Mouse (Mus musculus): ENCODE data around the gene Pck2. TPM values are rescaled to one million over a fixed set of nuclear protein-coding genes. Genes with fewer than 3 reads are reported as not detected.

Pck2 gene
- 22.1 and 26.9 TPM in 2 replicates for polyA plus RNA-seq (2016; fragmentation: Nextera tagmentation; extraction: Ambion mirVana)

DNA sequence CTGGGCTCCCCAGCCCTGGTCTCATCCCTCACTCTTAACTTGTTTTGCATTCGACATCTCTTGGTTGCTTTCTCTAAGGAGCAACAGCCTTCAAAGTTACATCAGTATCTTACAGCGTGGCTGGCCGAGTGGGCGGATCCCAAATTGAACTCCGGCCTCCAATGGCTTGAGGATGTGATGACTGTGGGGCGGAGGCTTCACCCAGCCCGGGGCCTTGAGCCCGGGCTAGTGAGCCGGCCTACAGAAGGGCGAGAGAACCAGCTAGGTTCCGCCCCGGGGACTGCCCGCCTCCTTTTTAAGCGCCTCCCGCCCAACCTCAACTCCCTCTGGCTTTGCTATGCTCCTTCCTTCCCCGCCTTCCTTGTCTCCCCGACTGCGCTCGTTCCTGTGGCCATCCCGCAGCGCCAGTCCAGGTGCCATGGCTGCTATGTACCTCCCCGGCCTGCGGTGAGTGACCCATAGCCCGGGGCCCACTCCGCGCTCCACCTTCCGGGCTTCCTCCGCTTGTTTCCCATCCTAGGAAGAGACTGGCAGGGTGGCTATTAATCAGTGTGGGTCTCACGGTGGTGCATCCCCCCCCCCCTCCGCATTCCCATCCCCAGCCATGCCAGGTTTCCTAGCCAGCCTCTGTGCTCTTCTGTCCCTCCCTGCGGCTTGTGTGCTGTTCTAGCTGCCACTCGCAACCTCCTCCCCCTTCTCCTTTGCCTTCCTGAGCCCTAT lies at the start of gene Pck2:
TSS of gene Pck2 (plus strand) at position 200 of the 720 bp plus-strand sequence.
- peaks cover 6% of the 10 kb centered on the region; the same call in 1 of the 2 replicates for H3K27me3 ChIP-seq (ENCODE audit: low read depth, poor library complexity, severe bottlenecking)
- peak within 1 kb of the TSS; percentile 88 for H3K27ac ChIP-seq
- H3K4me3 ChIP-seq = peak within 1 kb of the TSS; percentile 69
- no peaks in the 10 kb centered on the region for H3K9me3 ChIP-seq (replicated peaks)
- WGBS = under 1% methylated on average over 32 of the region's 32 CpGs
- H3K4me1 ChIP-seq = peaks cover 18% of the 10 kb centered on the region
- peak; percentile 86 for DNase-seq (ENCODE audit: low spot score)
- peaks cover 31% of the 10 kb centered on the region for H3K36me3 ChIP-seq

DNA sequence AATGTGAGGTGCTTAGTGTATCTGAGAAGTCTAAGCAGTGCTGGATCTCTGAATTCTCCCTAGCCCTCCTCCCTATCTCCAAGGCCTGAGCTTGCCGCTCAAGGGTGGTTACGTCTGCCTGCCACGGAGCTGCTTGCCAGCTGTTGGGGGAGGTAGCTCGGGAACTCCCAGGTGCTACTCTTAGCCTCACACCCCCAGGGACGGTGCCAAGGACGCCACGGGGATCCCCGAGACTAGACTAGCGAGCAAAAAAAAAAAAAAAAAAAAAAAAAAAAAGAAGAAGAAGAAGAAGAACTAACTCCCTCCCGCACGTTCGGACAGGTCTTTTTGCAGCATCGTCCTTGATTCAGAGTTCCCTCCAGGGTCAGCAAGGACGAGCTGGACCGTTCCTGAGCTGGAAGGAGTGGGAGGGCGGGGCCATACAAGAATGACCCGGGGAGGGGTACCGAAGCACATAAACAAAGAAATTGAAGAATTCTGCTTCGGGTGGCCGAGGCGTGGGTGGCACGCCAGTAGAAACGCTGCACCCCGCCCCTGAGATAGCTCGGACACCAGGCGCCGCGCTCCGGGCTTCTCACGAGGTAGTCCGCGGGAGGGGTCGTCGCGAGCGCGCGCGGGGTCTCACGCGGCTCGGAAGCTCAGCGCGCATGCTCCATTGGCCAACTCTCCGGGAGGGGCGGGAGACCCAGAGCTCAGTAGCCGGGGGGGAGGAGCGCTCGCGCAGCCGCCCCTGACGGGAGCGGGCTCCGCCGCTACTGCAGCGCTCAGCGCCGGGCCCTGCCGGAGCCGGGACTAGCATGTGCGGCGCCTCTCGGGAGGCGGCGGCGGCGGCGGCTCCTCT lies 49.5 kb upstream of the Pck2 start, which contains the start of gene Carmil3:
TSS of gene Carmil3 (plus strand) at position 291 of the 841 bp plus-strand sequence.
- Histone ChIP-seq H3K4me1 (peaks cover 26% of the 10 kb centered on the region), H3K36me3 (peaks cover 31% of the 10 kb centered on the region), H3K27me3 (ENCODE audit: low read depth, poor library complexity, severe bottlenecking) (no peaks in the 10 kb centered on the region), H3K9me3 (replicated peaks) (no peaks in the 10 kb centered on the region), H3K27ac (peak within 1 kb of the TSS; percentile 88), H3K4me3 (peak within 1 kb of the TSS; percentile 83)
- WGBS = 1% methylated on average over 68 of the region's 68 CpGs
- DNase-seq (ENCODE audit: low spot score) = peak; percentile 82

DNA sequence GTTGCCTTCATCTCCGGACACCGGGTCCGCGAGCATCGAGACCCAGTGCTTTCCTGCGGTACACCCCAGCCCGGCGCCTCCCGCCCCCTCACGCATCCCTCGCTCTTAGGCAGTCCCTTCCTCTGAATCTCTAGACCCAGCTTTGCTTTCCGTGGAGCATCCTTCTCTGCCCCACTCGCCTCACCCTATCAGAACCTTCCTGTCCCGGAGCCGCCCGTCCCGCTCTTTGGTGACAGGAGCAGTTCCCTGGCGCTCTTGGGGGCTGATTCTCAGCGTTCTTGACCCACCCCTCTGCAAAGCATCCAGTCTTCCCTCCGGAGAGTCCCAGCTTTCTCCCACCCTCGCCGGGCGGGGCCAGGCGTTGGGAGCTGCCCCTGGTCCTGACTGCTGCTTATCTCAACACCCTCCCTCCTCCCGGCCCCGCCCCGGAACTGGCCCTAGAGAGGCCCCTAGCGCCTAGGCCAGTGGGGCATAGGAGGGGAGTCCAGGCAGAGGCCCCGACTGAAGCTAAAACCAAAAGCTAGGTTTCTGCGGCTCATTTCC lies 48.7 kb upstream of the Pck2 start:
- Histone ChIP-seq H3K9me3 (replicated peaks) (no peaks in the 10 kb centered on the region), H3K27ac (peak overlapping the region; percentile 88), H3K27me3 (ENCODE audit: low read depth, poor library complexity, severe bottlenecking) (no peaks in the 10 kb centered on the region), H3K4me3 (peak overlapping the region; percentile 83), H3K4me1 (peaks cover 26% of the 10 kb centered on the region), H3K36me3 (peaks cover 24% of the 10 kb centered on the region)
- WGBS = under 1% methylated on average over 30 of the region's 30 CpGs
- DNase-seq (ENCODE audit: low spot score) = peak; percentile 86

DNA sequence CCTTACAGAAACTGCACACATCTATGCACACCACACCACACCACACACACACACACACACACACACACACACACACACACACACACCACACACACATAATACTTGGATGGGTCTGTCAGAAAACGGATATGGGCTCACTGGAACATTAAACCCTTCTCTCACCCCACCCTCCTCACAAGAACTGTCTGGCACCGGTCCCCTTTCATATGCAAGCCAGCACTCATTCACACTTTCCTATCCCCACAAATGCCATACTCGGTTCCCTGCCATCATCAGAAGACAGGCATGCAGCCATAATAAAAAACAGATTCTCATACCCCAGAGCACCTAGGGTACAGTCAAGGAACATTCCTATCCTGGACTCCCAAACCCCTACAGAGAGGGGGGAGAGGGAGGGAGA lies 48.0 kb upstream of the Pck2 start:
- no peak overlapping the region for H3K27ac ChIP-seq
- peaks cover 18% of the 10 kb centered on the region for H3K36me3 ChIP-seq
- H3K27me3 ChIP-seq (ENCODE audit: low read depth, poor library complexity, severe bottlenecking) = no peaks in the 10 kb centered on the region
- no peaks in the 10 kb centered on the region for H3K9me3 ChIP-seq (replicated peaks)
- WGBS = 41% methylated on average over 3 of the region's 3 CpGs
- H3K4me1 ChIP-seq = peaks cover 34% of the 10 kb centered on the region
- DNase-seq (ENCODE audit: low spot score) = no peak
- peak overlapping the region; percentile 83 for H3K4me3 ChIP-seq

DNA sequence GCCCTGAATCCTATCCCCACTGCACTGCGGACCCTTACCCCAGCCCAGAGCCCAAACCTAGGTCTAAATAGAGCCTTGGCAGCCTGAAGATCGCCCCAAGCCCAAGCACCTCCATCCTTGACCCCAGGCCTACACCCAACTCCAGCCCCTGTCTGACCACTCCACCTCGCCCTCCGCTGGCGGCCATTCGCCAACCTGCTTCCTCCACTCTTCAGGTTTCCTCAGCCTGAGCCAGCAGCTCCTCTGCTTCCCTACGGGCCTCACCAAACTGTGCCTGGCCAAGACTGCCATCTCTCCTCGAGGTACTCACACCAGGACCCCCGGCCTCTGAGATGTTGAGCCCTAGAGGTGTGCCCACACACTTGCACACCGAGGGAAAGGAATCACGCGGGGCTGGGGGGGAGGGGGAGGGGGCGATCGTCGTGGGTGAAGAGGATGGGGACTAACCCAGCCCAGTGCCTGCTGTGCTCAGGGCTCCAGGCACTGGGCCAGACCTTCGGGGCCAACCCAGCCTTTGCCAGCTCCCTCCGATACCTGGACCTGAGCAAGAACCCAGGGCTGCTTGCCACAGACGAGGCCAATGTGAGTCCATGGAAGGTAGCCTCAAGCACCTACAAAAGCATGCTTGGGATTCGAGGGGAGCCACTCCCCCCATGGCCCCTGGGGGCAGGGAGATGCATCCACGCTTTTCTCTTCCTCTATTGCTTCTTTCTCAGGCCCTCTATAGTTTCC lies 44.4 kb upstream of the Pck2 start:
- DNase-seq (ENCODE audit: low spot score) = no peak
- H3K9me3 ChIP-seq (replicated peaks) = no peaks in the 10 kb centered on the region
- WGBS = 76% methylated on average over 20 of the region's 20 CpGs
- 0 out of 2 replicates have a peak, but pooled peaks cover 6% of the 10 kb centered on the region for H3K36me3 ChIP-seq
- H3K27me3 ChIP-seq (ENCODE audit: low read depth, poor library complexity, severe bottlenecking) = no peaks in the 10 kb centered on the region
- H3K4me3 ChIP-seq = no peak overlapping the region
- peaks cover 32% of the 10 kb centered on the region for H3K4me1 ChIP-seq
- no peak overlapping the region for H3K27ac ChIP-seq

DNA sequence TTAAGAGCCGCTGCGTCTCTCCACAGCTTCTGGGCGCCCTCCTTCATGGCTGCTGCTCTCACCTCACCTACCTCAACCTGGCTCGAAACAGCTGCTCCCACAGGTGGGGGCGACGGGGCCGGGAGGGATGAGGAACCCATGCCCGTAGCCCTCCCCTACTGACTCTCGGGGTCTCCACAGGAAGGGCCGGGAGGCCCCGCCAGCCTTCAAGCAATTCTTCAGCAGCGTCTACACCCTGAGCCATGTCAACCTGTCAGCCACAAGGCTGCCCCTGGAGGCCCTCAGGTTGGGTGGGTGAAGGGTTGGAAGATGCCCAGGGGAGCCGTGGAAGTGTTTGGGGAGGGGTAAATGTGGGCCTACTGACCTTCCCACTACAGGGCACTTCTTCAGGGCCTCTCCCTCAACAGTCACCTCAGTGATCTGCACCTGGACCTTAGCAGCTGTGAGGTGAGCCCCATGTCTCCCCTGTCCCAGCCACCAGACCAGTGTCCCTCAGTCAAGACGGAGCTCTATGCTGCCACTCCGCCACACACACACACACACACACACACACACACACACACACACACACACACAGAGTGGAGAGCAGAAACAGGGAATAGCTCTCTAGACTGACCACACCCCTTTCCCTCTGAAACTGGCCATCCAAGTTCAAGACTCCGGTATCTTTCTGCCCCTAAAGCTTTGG lies 43.2 kb upstream of the Pck2 start:
- Histone ChIP-seq H3K4me3 (no peak overlapping the region), H3K4me1 (peaks cover 20% of the 10 kb centered on the region), H3K27me3 (ENCODE audit: low read depth, poor library complexity, severe bottlenecking) (no peaks in the 10 kb centered on the region), H3K9me3 (replicated peaks) (no peaks in the 10 kb centered on the region), H3K36me3 (0 out of 2 replicates have a peak, but pooled peaks cover 10% of the 10 kb centered on the region), H3K27ac (no peak overlapping the region)
- WGBS = 71% methylated on average over 16 of the region's 16 CpGs
- DNase-seq (ENCODE audit: low spot score) = no peak

DNA sequence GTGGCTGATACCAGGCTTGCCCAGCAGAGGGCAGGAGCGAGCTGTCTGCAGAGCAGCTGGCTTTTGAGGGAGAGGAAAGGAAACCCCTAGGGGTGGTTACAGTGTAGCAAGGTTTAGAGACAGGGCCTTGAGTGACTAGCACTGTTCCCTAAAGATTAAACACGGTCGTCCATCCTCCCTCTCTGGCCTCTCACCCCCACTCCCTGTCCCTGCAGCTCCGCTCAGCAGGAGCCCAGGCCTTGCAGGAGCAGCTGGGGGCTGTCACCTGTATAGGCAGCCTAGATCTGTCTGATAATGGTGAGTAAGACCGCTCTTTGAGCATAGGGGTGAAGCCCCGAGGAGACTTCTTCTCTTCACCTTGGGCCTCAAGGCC lies 42.6 kb upstream of the Pck2 start:
- H3K27ac ChIP-seq = peak overlapping the region; percentile 50; the same call in 1 of the 2 replicates
- no peaks in the 10 kb centered on the region for H3K27me3 ChIP-seq (ENCODE audit: low read depth, poor library complexity, severe bottlenecking)
- no peaks in the 10 kb centered on the region for H3K9me3 ChIP-seq (replicated peaks)
- H3K4me1 ChIP-seq = peaks cover 15% of the 10 kb centered on the region; the same call in 1 of the 2 replicates
- peak; percentile 92 for DNase-seq (ENCODE audit: low spot score)
- H3K4me3 ChIP-seq = no peak overlapping the region
- H3K36me3 ChIP-seq = 0 out of 2 replicates have a peak, but pooled peaks cover 10% of the 10 kb centered on the region
- 36% methylated on average over 6 of the region's 6 CpGs for WGBS

DNA sequence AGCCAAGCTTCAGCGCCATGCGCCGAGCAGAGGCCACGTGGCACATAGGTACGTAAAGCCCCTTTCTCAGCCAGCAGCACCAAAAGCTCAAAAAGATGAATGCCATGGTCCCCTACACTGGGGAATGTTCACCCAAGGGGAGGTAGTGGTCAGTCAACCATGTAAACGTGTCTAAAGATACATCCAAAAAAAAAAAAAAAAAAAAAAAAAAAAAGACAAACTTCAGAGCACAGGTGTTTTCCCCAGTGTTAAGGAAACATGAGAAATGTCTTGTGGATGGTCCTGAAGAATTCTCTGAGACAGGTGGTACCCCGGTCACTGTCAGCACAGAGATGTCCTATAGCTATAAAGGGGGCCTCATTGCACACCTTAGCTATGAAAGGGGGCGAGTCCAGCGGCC lies 34.5 kb upstream of the Pck2 start:
- Histone ChIP-seq H3K36me3 (0 out of 2 replicates have a peak, but pooled peaks cover 4% of the 10 kb centered on the region), H3K4me3 (no peak overlapping the region), H3K9me3 (replicated peaks) (no peaks in the 10 kb centered on the region), H3K4me1 (peaks cover 4% of the 10 kb centered on the region; the same call in 1 of the 2 replicates), H3K27me3 (ENCODE audit: low read depth, poor library complexity, severe bottlenecking) (peaks cover 11% of the 10 kb centered on the region), H3K27ac (no peak overlapping the region)
- WGBS = 84% methylated on average over 9 of the region's 9 CpGs
- DNase-seq (ENCODE audit: low spot score) = no peak

DNA sequence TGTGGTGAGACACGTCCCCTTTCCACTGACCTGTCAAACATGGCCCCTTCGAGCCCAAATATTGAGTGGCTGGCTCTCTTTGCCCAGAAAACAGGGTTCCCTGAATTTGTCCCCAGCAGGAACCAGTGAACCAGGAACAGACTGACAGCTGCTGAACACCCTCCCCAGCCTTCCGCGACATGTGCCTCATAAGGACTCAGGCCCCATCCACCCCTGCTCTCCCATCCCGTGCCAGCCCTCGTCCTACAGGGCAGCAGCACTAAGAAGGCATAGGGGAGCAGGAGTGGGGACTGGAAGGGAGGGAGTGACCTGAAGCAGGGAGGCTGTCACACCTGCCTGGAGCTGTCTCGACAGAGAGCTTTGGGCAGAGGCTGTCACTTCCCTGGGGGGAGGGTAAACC lies 32.3 kb upstream of the Pck2 start:
- Histone ChIP-seq H3K4me3 (no peak overlapping the region), H3K36me3 (no peaks in the 10 kb centered on the region), H3K27ac (no peak overlapping the region), H3K9me3 (replicated peaks) (no peaks in the 10 kb centered on the region), H3K27me3 (ENCODE audit: low read depth, poor library complexity, severe bottlenecking) (peaks cover 30% of the 10 kb centered on the region), H3K4me1 (peaks cover 7% of the 10 kb centered on the region; the same call in 1 of the 2 replicates)
- 57% methylated on average over 7 of the region's 7 CpGs for WGBS
- no peak for DNase-seq (ENCODE audit: low spot score)

DNA sequence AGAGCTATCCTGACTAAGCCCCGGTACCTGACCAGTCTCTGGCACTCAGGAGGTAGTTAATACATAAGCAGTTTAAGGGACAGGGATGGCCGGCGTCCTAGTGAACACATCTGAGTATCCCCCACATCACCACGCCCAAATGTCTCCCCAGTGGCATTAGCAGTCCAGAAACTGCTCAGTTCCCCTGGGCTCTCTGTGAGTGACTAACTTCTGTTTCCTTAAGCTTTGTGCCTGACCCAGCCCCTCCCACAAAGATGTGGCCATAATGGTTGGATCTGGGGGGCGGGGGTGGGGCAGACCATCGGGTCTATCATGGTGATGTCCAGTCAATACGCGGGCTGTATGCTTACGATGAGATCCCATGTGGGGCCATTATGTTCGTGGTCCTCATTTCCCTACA lies 30.5 kb upstream of the Pck2 start:
- Histone ChIP-seq H3K9me3 (replicated peaks) (no peaks in the 10 kb centered on the region), H3K27me3 (ENCODE audit: low read depth, poor library complexity, severe bottlenecking) (peaks cover 39% of the 10 kb centered on the region)

DNA sequence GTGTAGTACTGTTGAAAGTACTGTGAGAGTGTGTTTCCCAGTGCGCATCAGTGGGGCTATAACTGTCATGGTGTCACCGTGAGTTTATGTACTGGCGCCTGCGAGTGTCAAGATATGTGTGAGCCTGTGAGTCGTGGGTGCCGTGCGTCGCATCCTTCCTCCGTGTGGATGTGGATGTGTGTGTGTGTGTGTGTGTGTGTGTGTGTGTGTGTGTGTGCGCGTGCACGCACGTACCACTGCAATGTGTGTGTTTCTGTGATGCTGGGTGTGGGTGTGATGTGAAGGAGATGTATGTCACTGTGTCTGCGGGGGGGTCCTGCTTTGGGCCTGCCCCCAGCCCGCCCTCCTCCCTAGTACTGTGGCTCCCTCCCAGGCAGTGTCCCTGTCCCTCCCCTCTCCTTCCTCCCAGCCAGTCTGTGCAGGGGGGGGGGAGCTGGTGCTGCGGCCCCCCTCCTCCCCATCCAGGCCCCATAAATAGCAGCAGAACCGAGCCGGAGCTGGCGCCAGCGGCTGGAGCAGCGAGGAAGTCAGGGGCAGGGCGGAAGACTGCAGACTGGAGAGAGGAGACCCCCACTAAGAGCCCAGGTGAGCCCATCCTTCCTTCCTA lies 29.8 kb upstream of the Pck2 start, which contains the start of gene Cpne6:
TSS of gene Cpne6 (plus strand) at position 321 of the 607 bp plus-strand sequence.
- DNase-seq (ENCODE audit: low spot score) = no peak
- Histone ChIP-seq H3K9me3 (replicated peaks) (no peaks in the 10 kb centered on the region), H3K27ac (no peak within 1 kb of the TSS), H3K36me3 (no peaks in the 10 kb centered on the region), H3K4me3 (no peak within 1 kb of the TSS), H3K4me1 (peaks cover 7% of the 10 kb centered on the region; the same call in 1 of the 2 replicates), H3K27me3 (ENCODE audit: low read depth, poor library complexity, severe bottlenecking) (peaks cover 39% of the 10 kb centered on the region)
- WGBS = 74% methylated on average over 22 of the region's 22 CpGs

More for the DNA sequence above, 30.5 kb upstream of the Pck2 start:
- 84% methylated on average over 10 of the region's 10 CpGs for WGBS
- DNase-seq (ENCODE audit: low spot score) = no peak
- Histone ChIP-seq H3K36me3 (no peaks in the 10 kb centered on the region), H3K4me3 (no peak overlapping the region), H3K27ac (no peak overlapping the region), H3K4me1 (peaks cover 7% of the 10 kb centered on the region; the same call in 1 of the 2 replicates)

Data from limb, embryonic 10.5 days (tissue).